Mouse (Mus musculus): Measurements from ENCODE around the gene Rpl7a. TPM values are rescaled to one million over a fixed set of nuclear protein-coding genes. Genes with fewer than 3 reads are reported as not detected.

Rpl7a gene
- polyA plus RNA-seq, 1 experiment: 3,080 TPM

GRCm38 (mm10) chr2:26905936-26906335, 4.6 kb upstream of the Rpl7a start:
- TF ChIP-seq USF1 (IDR thresholded peaks at IDR 0.05; ENCODE audit: low read depth) (no peak), MAX (IDR thresholded peaks at IDR 0.05) (no peak)
- no peak overlapping the region for H3K4me3 ChIP-seq (ENCODE audit: insufficient read depth, poor library complexity, severe bottlenecking)
- H3K79me3 ChIP-seq (ENCODE audit: low read depth): peaks cover 61% of the 10 kb centered on the region
- no peaks in the 10 kb centered on the region for H3K27me3 ChIP-seq (ENCODE audit: control insufficient read depth, insufficient read depth, insufficient read length)
- H3K36me3 ChIP-seq (ENCODE audit: control insufficient read depth, insufficient read depth): peaks cover 49% of the 10 kb centered on the region
- H3ac ChIP-seq (ENCODE audit: control insufficient read depth, insufficient read length, low read depth): no peak overlapping the region
- peaks cover 100% of the 10 kb centered on the region for H3K79me2 ChIP-seq (ENCODE audit: control insufficient read depth, insufficient read depth)

GRCm38 (mm10) chr2:26906431-26906830, 4.1 kb upstream of the Rpl7a start:
- H3K79me2 ChIP-seq (ENCODE audit: control insufficient read depth, insufficient read depth): peaks cover 100% of the 10 kb centered on the region
- TF ChIP-seq MYOD1 (IDR thresholded peaks at IDR 0.05; ENCODE audit: control insufficient read depth, insufficient read length, low read depth) (no peak), USF1 (IDR thresholded peaks at IDR 0.05; ENCODE audit: low read depth) (no peak), CTCF (IDR thresholded peaks at IDR 0.05; ENCODE audit: control insufficient read depth, insufficient read depth, insufficient read length) (no peak), CEBPB (IDR thresholded peaks at IDR 0.05; ENCODE audit: low read depth) (no peak), FOSL1 (IDR thresholded peaks at IDR 0.05; ENCODE audit: insufficient read depth, low read length, poor library complexity, severe bottlenecking) (no peak), MAX (IDR thresholded peaks at IDR 0.05) (no peak), MYOG (IDR thresholded peaks at IDR 0.05; ENCODE audit: control insufficient read depth, extremely low read depth, insufficient read length) (no peak)
- H3ac ChIP-seq (ENCODE audit: control insufficient read depth, insufficient read length, low read depth): no peak overlapping the region
- H3K27me3 ChIP-seq (ENCODE audit: control insufficient read depth, insufficient read depth, insufficient read length): no peaks in the 10 kb centered on the region
- H3K79me3 ChIP-seq (ENCODE audit: low read depth): peaks cover 61% of the 10 kb centered on the region
- H3K4me3 ChIP-seq (ENCODE audit: insufficient read depth, poor library complexity, severe bottlenecking): no peak overlapping the region
- H3K36me3 ChIP-seq (ENCODE audit: control insufficient read depth, insufficient read depth): peaks cover 53% of the 10 kb centered on the region

GRCm38 (mm10) chr2:26907109-26907508, 3.5 kb upstream of the Rpl7a start:
- Histone ChIP-seq H3K27me3 (ENCODE audit: control insufficient read depth, insufficient read depth, insufficient read length) (no peaks in the 10 kb centered on the region), H3K79me2 (ENCODE audit: control insufficient read depth, insufficient read depth) (peaks cover 100% of the 10 kb centered on the region), H3ac (ENCODE audit: control insufficient read depth, insufficient read length, low read depth) (no peak overlapping the region), H3K4me3 (ENCODE audit: insufficient read depth, poor library complexity, severe bottlenecking) (no peak overlapping the region), H3K79me3 (ENCODE audit: low read depth) (peaks cover 61% of the 10 kb centered on the region), H3K36me3 (ENCODE audit: control insufficient read depth, insufficient read depth) (peaks cover 60% of the 10 kb centered on the region)
- TF ChIP-seq USF1 (IDR thresholded peaks at IDR 0.05; ENCODE audit: low read depth) (no peak), CTCF (IDR thresholded peaks at IDR 0.05; ENCODE audit: control insufficient read depth, insufficient read depth, insufficient read length) (peak; percentile 75), MYOD1 (IDR thresholded peaks at IDR 0.05; ENCODE audit: control insufficient read depth, insufficient read length, low read depth) (no peak)

- Histone ChIP-seq H3K27me3 (ENCODE audit: control insufficient read depth, insufficient read depth, insufficient read length) (no peaks in the 10 kb centered on the region), H3K36me3 (ENCODE audit: control insufficient read depth, insufficient read depth) (peaks cover 77% of the 10 kb centered on the region), H3K79me3 (ENCODE audit: low read depth) (peaks cover 68% of the 10 kb centered on the region), H3ac (ENCODE audit: control insufficient read depth, insufficient read length, low read depth) (peak overlapping the region; percentile 47), H3K4me3 (ENCODE audit: insufficient read depth, poor library complexity, severe bottlenecking) (peak overlapping the region; percentile 84), H3K79me2 (ENCODE audit: control insufficient read depth, insufficient read depth) (peaks cover 100% of the 10 kb centered on the region)
- TF ChIP-seq CEBPB (IDR thresholded peaks at IDR 0.05; ENCODE audit: low read depth) (no peak), MYOG (IDR thresholded peaks at IDR 0.05; ENCODE audit: control insufficient read depth, extremely low read depth, insufficient read length) (no peak), FOSL1 (IDR thresholded peaks at IDR 0.05; ENCODE audit: insufficient read depth, low read length, poor library complexity, severe bottlenecking) (no peak), MAX (IDR thresholded peaks at IDR 0.05) (no peak), USF1 (IDR thresholded peaks at IDR 0.05; ENCODE audit: low read depth) (no peak), CTCF (IDR thresholded peaks at IDR 0.05; ENCODE audit: control insufficient read depth, insufficient read depth, insufficient read length) (no peak)
Observed at GRCm38 (mm10) chr2:26908710-26909386, 1.7 kb upstream of the Rpl7a start.

GRCm38 (mm10) chr2:26909387-26909784, 1.2 kb upstream of the Rpl7a start:
- H3K79me2 ChIP-seq (ENCODE audit: control insufficient read depth, insufficient read depth): peaks cover 100% of the 10 kb centered on the region
- H3K4me3 ChIP-seq (ENCODE audit: insufficient read depth, poor library complexity, severe bottlenecking): peak overlapping the region; percentile 84
- H3K36me3 ChIP-seq (ENCODE audit: control insufficient read depth, insufficient read depth): peaks cover 80% of the 10 kb centered on the region
- no peaks in the 10 kb centered on the region for H3K27me3 ChIP-seq (ENCODE audit: control insufficient read depth, insufficient read depth, insufficient read length)
- no peak for TF ChIP-seq CEBPB (IDR thresholded peaks at IDR 0.05; ENCODE audit: low read depth)
- no peak for TF ChIP-seq MYOD1 (IDR thresholded peaks at IDR 0.05; ENCODE audit: control insufficient read depth, insufficient read length, low read depth)
- TF ChIP-seq MAX (IDR thresholded peaks at IDR 0.05): no peak
- TF ChIP-seq MYOG (IDR thresholded peaks at IDR 0.05; ENCODE audit: control insufficient read depth, extremely low read depth, insufficient read length): no peak
- TF ChIP-seq CTCF (IDR thresholded peaks at IDR 0.05; ENCODE audit: control insufficient read depth, insufficient read depth, insufficient read length): no peak
- no peak for TF ChIP-seq USF1 (IDR thresholded peaks at IDR 0.05; ENCODE audit: low read depth)
- no peak for TF ChIP-seq FOSL1 (IDR thresholded peaks at IDR 0.05; ENCODE audit: insufficient read depth, low read length, poor library complexity, severe bottlenecking)
- H3K79me3 ChIP-seq (ENCODE audit: low read depth): peaks cover 68% of the 10 kb centered on the region
- peak overlapping the region; percentile 84 for H3ac ChIP-seq (ENCODE audit: control insufficient read depth, insufficient read length, low read depth)

- Histone ChIP-seq H3K79me3 (ENCODE audit: low read depth) (peaks cover 78% of the 10 kb centered on the region), H3ac (ENCODE audit: control insufficient read depth, insufficient read length, low read depth) (peak overlapping the region; percentile 93), H3K4me3 (ENCODE audit: insufficient read depth, poor library complexity, severe bottlenecking) (peak overlapping the region; percentile 78), H3K79me2 (ENCODE audit: control insufficient read depth, insufficient read depth) (peaks cover 100% of the 10 kb centered on the region), H3K36me3 (ENCODE audit: control insufficient read depth, insufficient read depth) (peaks cover 72% of the 10 kb centered on the region), H3K27me3 (ENCODE audit: control insufficient read depth, insufficient read depth, insufficient read length) (no peaks in the 10 kb centered on the region)
- TF ChIP-seq MYOG (IDR thresholded peaks at IDR 0.05; ENCODE audit: control insufficient read depth, extremely low read depth, insufficient read length) (no peak), MAX (IDR thresholded peaks at IDR 0.05) (peak; percentile 11)
Observed at GRCm38 (mm10) chr2:26910994-26911765, 616 bp downstream of the Rpl7a start.
